Mouse (Mus musculus): ENCODE results near the gene Elf4.

Gene Elf4

GRCm38 (mm10) chrX:48383643-48384042, 79.3 kb downstream of the Elf4 start:
- DNase-seq (ENCODE audit: low read depth in 2 of 2, low spot score in 2 of 2) = peak; percentile 53 to 62

- no peak for DNase-seq (ENCODE audit: low read depth in 2 of 2, low spot score in 2 of 2)
Observed at GRCm38 (mm10) chrX:48367841-48368240, 95.1 kb downstream of the Elf4 start.

GRCm38 (mm10) chrX:48365836-48366577, 96.9 kb downstream of the Elf4 start:
- DNase-seq (ENCODE audit: low read depth in 2 of 2, low spot score in 2 of 2) = no peak
